Mouse (Mus musculus): ENCODE measurements around the gene Gm21828. TPM values are rescaled to one million over a fixed set of nuclear protein-coding genes. Genes with fewer than 3 reads are reported as not detected.
"Not testable (repeated sequence)": the region's sequence is repeated elsewhere in the genome, so short reads cannot be mapped to it uniquely, and the experiment has no call there.

Gene Gm21828
- not detected in 2 replicates for polyA plus RNA-seq (2012; rRNA removed)

- H3K36me3 ChIP-seq (ENCODE audit: control insufficient read depth, insufficient read depth, low read length); H3K4me1 ChIP-seq (replicated peaks; ENCODE audit: control insufficient read depth, insufficient read depth, low read length); H3K27me3 ChIP-seq (ENCODE audit: control insufficient read depth, insufficient read depth, low read length); H3K4me3 ChIP-seq (ENCODE audit: control insufficient read depth, insufficient read depth, low read length); DNase-seq; H3K27ac ChIP-seq (ENCODE audit: control insufficient read depth, insufficient read depth, low read length): not testable (repeated sequence)
- no CpG with 5 or more reads among the region's 3 CpGs for WGBS
Observed at GRCm38 (mm10) chrY:13223828-13224227, at the start of gene Gm21828. TSS of gene Gm21828 (minus strand) at chrY:13223928.

- not testable (repeated sequence) for H3K4me3 ChIP-seq (ENCODE audit: control insufficient read depth, insufficient read depth, low read length); H3K27ac ChIP-seq (ENCODE audit: control insufficient read depth, insufficient read depth, low read length); H3K27me3 ChIP-seq (ENCODE audit: control insufficient read depth, insufficient read depth, low read length); H3K36me3 ChIP-seq (ENCODE audit: control insufficient read depth, insufficient read depth, low read length); DNase-seq; H3K4me1 ChIP-seq (replicated peaks; ENCODE audit: control insufficient read depth, insufficient read depth, low read length)
Observed at GRCm38 (mm10) chrY:13252091-13252490, 28.4 kb upstream of the Gm21828 start, which contains the start of the genes Gm21440 and Gm21454. TSS of gene Gm21440 (plus strand) at chrY:13252391. TSS of gene Gm21454 (plus strand) at chrY:13252442.

Other genes starting within 250 kb of the Gm21828 start
- not detected in 2 replicates for gene Gm20807, start 181.0 kb downstream of the Gm21828 start, polyA plus RNA-seq (2012; rRNA removed)
- not detected in 2 replicates for gene Gm21891, start 90.4 kb downstream of the Gm21828 start, polyA plus RNA-seq (2012; rRNA removed)
- gene Gm21425, start 62.0 kb downstream of the Gm21828 start, polyA plus RNA-seq (2012; rRNA removed) = not detected in 2 replicates
- not detected in 2 replicates for gene Gm21440, start 28.5 kb upstream of the Gm21828 start, polyA plus RNA-seq (2012; rRNA removed)
- gene Gm21454, start 28.5 kb upstream of the Gm21828 start, polyA plus RNA-seq (2012; rRNA removed) = not detected in 2 replicates
- not detected in 2 replicates for gene Gm21725, start 125.1 kb upstream of the Gm21828 start, polyA plus RNA-seq (2012; rRNA removed)
- gene Gm21866, start 241.7 kb upstream of the Gm21828 start, polyA plus RNA-seq (2012; rRNA removed) = not detected in 2 replicates

All from thymus, adult 2 months (tissue).